Mouse (Mus musculus): ENCODE measurements at regions not wholly inside any gene's neighbourhood (a gene's known extent, or its start where the extent isn't known, plus 50 kb on each side); places are given as distances from the start of the nearest gene placed in this dataset.
A peak's percentile ranks its signal among the peaks of the same experiment; 100 is the strongest.

DNA sequence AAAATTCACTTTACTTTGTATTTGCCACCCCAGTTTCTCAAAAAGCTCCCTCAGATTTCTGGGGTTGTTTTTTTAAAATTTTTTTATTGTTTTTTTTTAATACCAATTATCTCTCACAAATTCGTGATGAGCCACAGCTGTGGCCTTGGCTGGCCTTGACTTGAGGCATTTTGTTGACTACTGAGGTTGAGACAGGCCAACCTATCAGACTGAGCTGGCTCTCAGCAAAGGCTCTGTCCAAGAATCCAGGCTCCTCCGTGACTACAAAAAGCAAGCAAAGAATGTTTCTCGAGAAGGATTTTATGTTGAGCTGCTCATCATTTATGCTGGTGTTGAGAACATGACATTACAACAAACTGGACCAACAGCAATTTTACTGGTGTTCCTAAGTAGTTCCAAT lies 244.6 kb upstream of the Rasgrp1 start:
- Histone ChIP-seq H3K27me3 (ENCODE audit: insufficient read depth, low read length) (no peaks in the 10 kb centered on the region), H3K4me3 (ENCODE audit: low read depth, low read length) (no peak overlapping the region), H3K4me1 (ENCODE audit: insufficient read depth, low read depth, low read length) (no peaks in the 10 kb centered on the region), H3K36me3 (replicated peaks) (no peaks in the 10 kb centered on the region), H3K9me3 (replicated peaks) (peaks cover 16% of the 10 kb centered on the region)
- no peak for ATAC-seq (ENCODE audit: extremely low read depth, insufficient number of reproducible peaks, low FRiP score, poor library complexity, severe bottlenecking)
- DNase-seq (ENCODE audit: low spot score) = no peak
- TF ChIP-seq CTCF (IDR thresholded peaks at IDR 0.05; ENCODE audit: low read depth, low read length) = no peak
- no peak for TF ChIP-seq TAL1 (conservative IDR thresholded peaks at IDR 0.05; ENCODE audit: low read depth, low read length)
- no peak for TF ChIP-seq GATA1 (IDR thresholded peaks at IDR 0.05; ENCODE audit: borderline replicate concordance, low read length)
- TF ChIP-seq GATA2 (IDR thresholded peaks at IDR 0.05; ENCODE audit: borderline replicate concordance, low read depth, low read length) = no peak
- no peak for TF ChIP-seq POLR2AphosphoS5 (IDR thresholded peaks at IDR 0.05; ENCODE audit: insufficient replicate concordance, low read depth, low read length)

DNA sequence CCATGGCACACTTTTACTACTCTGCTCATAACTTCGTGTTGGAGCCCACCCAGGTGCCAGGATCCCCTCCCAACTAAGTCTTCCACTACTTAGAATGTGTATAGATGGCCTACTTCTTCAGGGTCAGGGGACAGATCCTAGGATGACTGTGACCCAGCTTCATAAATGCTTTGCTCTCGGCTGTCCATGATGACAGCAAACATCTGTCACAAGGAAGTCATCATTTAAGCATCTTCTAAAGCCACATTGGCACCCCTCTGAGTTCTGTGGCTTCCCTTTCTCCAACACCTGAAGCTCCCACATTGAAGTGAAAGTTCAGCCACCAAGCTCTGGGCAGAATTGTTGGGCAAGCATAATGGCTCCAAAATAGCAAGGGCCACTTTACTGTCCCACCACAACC lies 252.2 kb upstream of the Rasgrp1 start:
- no peaks in the 10 kb centered on the region for H3K4me1 ChIP-seq (ENCODE audit: insufficient read depth, low read depth, low read length)
- H3K4me3 ChIP-seq (ENCODE audit: low read depth, low read length) = no peak overlapping the region
- peaks cover 6% of the 10 kb centered on the region; the same call in 1 of the 2 replicates for H3K9me3 ChIP-seq (replicated peaks)
- H3K36me3 ChIP-seq (replicated peaks) = no peaks in the 10 kb centered on the region
- H3K27me3 ChIP-seq (ENCODE audit: insufficient read depth, low read length) = no peaks in the 10 kb centered on the region
- ATAC-seq (ENCODE audit: extremely low read depth, insufficient number of reproducible peaks, low FRiP score, poor library complexity, severe bottlenecking) = no peak
- no peak for DNase-seq (ENCODE audit: low spot score)
- TF ChIP-seq GATA2 (IDR thresholded peaks at IDR 0.05; ENCODE audit: borderline replicate concordance, low read depth, low read length) = no peak
- no peak for TF ChIP-seq TAL1 (conservative IDR thresholded peaks at IDR 0.05; ENCODE audit: low read depth, low read length)
- no peak for TF ChIP-seq POLR2AphosphoS5 (IDR thresholded peaks at IDR 0.05; ENCODE audit: insufficient replicate concordance, low read depth, low read length)
- no peak for TF ChIP-seq CTCF (IDR thresholded peaks at IDR 0.05; ENCODE audit: low read depth, low read length)
- TF ChIP-seq GATA1 (IDR thresholded peaks at IDR 0.05; ENCODE audit: borderline replicate concordance, low read length) = no peak

DNA sequence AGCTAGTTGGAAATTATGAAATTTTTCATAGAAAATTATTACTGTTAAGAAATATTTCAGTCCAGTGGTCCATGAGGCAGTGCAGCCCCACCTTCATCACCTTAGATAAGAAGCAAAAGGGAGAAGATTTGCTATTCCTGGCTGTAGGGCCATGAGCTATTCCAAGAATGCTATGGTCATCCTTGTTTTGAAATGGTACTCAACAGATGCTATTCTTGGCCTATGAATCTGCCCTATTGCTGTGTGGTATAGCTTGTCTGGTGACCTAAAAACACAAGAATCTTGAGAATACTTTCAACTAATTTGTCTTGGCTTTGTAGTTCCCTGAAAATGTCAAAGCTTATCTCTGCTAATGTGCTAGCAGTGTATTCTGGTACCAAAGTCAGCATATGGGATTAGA lies 254.8 kb upstream of the Rasgrp1 start:
- peaks cover 3% of the 10 kb centered on the region; the same call in 1 of the 2 replicates for H3K9me3 ChIP-seq (replicated peaks)
- no peaks in the 10 kb centered on the region for H3K4me1 ChIP-seq (ENCODE audit: insufficient read depth, low read depth, low read length)
- H3K4me3 ChIP-seq (ENCODE audit: low read depth, low read length) = no peak overlapping the region
- TF ChIP-seq GATA1 (IDR thresholded peaks at IDR 0.05; ENCODE audit: borderline replicate concordance, low read length) = no peak
- TF ChIP-seq POLR2AphosphoS5 (IDR thresholded peaks at IDR 0.05; ENCODE audit: insufficient replicate concordance, low read depth, low read length) = no peak
- TF ChIP-seq CTCF (IDR thresholded peaks at IDR 0.05; ENCODE audit: low read depth, low read length) = no peak
- no peak for TF ChIP-seq GATA2 (IDR thresholded peaks at IDR 0.05; ENCODE audit: borderline replicate concordance, low read depth, low read length)
- TF ChIP-seq TAL1 (conservative IDR thresholded peaks at IDR 0.05; ENCODE audit: low read depth, low read length) = no peak
- no peak for ATAC-seq (ENCODE audit: extremely low read depth, insufficient number of reproducible peaks, low FRiP score, poor library complexity, severe bottlenecking)
- no peaks in the 10 kb centered on the region for H3K36me3 ChIP-seq (replicated peaks)
- H3K27me3 ChIP-seq (ENCODE audit: insufficient read depth, low read length) = no peaks in the 10 kb centered on the region
- no peak for DNase-seq (ENCODE audit: low spot score)

DNA sequence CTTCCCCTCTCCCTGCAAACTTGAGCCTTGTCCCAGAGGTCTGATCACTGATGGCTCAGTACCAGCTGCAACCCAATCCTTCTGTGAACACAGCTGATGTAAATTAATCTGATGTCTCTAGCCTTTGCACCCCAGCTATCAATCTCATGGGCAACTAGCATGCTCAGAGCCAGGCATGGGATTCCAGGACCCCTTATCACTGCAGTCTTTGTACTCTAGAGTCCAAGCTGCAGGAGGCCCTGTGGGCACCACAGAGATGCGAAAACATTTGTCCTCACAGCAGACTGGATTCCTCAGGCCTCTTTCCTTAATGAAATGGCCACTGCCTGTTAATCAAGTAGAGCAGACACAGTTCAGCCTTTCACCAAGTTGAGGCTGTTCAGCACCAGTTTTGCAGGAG lies 272.0 kb upstream of the Rasgrp1 start:
- no peaks in the 10 kb centered on the region for H3K4me1 ChIP-seq (ENCODE audit: insufficient read depth, low read depth, low read length)
- H3K9me3 ChIP-seq (replicated peaks) = peaks cover 10% of the 10 kb centered on the region; the same call in 1 of the 2 replicates
- no peak overlapping the region for H3K4me3 ChIP-seq (ENCODE audit: low read depth, low read length)
- TF ChIP-seq GATA1 (IDR thresholded peaks at IDR 0.05; ENCODE audit: borderline replicate concordance, low read length) = no peak
- no peak for TF ChIP-seq POLR2AphosphoS5 (IDR thresholded peaks at IDR 0.05; ENCODE audit: insufficient replicate concordance, low read depth, low read length)
- TF ChIP-seq CTCF (IDR thresholded peaks at IDR 0.05; ENCODE audit: low read depth, low read length) = no peak
- TF ChIP-seq GATA2 (IDR thresholded peaks at IDR 0.05; ENCODE audit: borderline replicate concordance, low read depth, low read length) = no peak
- TF ChIP-seq TAL1 (conservative IDR thresholded peaks at IDR 0.05; ENCODE audit: low read depth, low read length) = no peak
- H3K36me3 ChIP-seq (replicated peaks) = no peaks in the 10 kb centered on the region
- ATAC-seq (ENCODE audit: extremely low read depth, insufficient number of reproducible peaks, low FRiP score, poor library complexity, severe bottlenecking) (no peak), DNase-seq (ENCODE audit: low spot score) (no peak)
- no peaks in the 10 kb centered on the region for H3K27me3 ChIP-seq (ENCODE audit: insufficient read depth, low read length)

DNA sequence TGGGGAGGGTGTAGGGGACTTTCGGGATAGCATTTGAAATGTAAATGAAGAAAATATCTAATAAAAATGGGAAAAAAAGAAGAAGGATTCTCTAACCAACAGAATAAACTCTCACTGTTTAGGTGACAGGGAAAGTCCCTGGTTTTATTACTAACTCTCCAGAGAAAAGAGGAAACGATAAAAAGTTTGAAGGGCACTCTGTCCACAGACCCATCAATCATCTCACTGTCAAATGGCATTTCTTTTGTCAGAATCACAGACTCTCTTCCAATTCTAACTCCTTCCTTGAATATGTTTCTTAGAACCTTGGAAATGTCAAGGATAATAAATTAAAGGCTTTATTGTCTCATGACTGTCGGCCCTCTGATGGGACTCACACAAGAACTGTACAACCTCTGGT lies 275.3 kb upstream of the Rasgrp1 start:
- Histone ChIP-seq H3K4me1 (ENCODE audit: insufficient read depth, low read depth, low read length) (no peaks in the 10 kb centered on the region), H3K36me3 (replicated peaks) (no peaks in the 10 kb centered on the region), H3K27me3 (ENCODE audit: insufficient read depth, low read length) (no peaks in the 10 kb centered on the region), H3K4me3 (ENCODE audit: low read depth, low read length) (no peak overlapping the region), H3K9me3 (replicated peaks) (peaks cover 7% of the 10 kb centered on the region)
- ATAC-seq (ENCODE audit: extremely low read depth, insufficient number of reproducible peaks, low FRiP score, poor library complexity, severe bottlenecking) (no peak), DNase-seq (ENCODE audit: low spot score) (no peak)
- TF ChIP-seq GATA1 (IDR thresholded peaks at IDR 0.05; ENCODE audit: borderline replicate concordance, low read length) (no peak), POLR2AphosphoS5 (IDR thresholded peaks at IDR 0.05; ENCODE audit: insufficient replicate concordance, low read depth, low read length) (no peak), GATA2 (IDR thresholded peaks at IDR 0.05; ENCODE audit: borderline replicate concordance, low read depth, low read length) (no peak), TAL1 (conservative IDR thresholded peaks at IDR 0.05; ENCODE audit: low read depth, low read length) (no peak), CTCF (IDR thresholded peaks at IDR 0.05; ENCODE audit: low read depth, low read length) (no peak)

DNA sequence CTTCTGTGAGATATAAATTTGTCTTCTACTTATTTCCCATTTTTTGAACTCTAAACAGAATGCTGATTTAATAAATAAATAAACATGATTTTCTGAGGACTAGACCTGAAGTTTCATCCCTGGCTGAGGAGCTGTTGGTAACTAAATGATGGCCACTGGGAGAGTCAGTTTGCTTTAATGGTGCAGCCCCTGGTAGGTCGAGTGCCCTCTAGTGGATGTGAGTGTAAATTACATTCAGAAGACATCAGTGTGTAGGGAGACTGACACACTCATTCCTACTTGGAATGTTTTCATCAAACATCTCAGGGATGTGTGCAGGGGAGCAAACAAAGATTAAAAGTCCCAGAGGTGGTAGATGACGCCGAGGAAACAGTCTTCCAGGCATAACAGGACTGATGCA lies 281.2 kb upstream of the Rasgrp1 start:
- no peaks in the 10 kb centered on the region for H3K4me1 ChIP-seq (ENCODE audit: insufficient read depth, low read depth, low read length)
- H3K9me3 ChIP-seq (replicated peaks) = peaks cover 11% of the 10 kb centered on the region
- ATAC-seq (ENCODE audit: extremely low read depth, insufficient number of reproducible peaks, low FRiP score, poor library complexity, severe bottlenecking) (no peak; the same call in 1 of the 2 replicates), DNase-seq (ENCODE audit: low spot score) (no peak)
- H3K4me3 ChIP-seq (ENCODE audit: low read depth, low read length) = no peak overlapping the region
- TF ChIP-seq POLR2AphosphoS5 (IDR thresholded peaks at IDR 0.05; ENCODE audit: insufficient replicate concordance, low read depth, low read length) = no peak
- peak; percentile 33; the same call in 1 of the 2 replicates for TF ChIP-seq CTCF (IDR thresholded peaks at IDR 0.05; ENCODE audit: low read depth, low read length)
- no peaks in the 10 kb centered on the region for H3K36me3 ChIP-seq (replicated peaks)
- H3K27me3 ChIP-seq (ENCODE audit: insufficient read depth, low read length) = no peaks in the 10 kb centered on the region

DNA sequence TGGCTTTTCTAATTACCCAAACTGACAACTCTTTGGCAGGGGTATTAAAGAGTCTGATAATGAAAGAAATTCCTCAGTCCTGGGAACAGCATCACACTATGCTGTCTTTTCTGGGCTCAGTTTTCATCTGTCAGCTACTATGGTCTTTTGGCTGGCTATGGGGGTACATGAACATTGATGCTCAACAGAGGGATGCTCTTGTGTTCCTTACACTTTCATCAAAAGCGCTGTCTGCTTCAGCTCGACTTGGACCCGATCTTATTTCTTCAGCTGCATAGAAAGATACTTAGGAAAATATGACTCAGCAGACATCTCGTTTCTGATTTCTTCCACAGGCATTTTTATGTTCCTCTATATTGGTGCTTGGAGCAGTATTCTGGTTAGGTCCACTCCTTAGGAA lies 292.1 kb upstream of the Rasgrp1 start:
- Histone ChIP-seq H3K36me3 (replicated peaks) (no peaks in the 10 kb centered on the region), H3K4me3 (ENCODE audit: low read depth, low read length) (no peak overlapping the region), H3K9me3 (replicated peaks) (no peaks in the 10 kb centered on the region), H3K4me1 (ENCODE audit: insufficient read depth, low read depth, low read length) (no peaks in the 10 kb centered on the region), H3K27me3 (ENCODE audit: insufficient read depth, low read length) (no peaks in the 10 kb centered on the region)
- DNase-seq (ENCODE audit: low spot score) = no peak
- TF ChIP-seq GATA2 (IDR thresholded peaks at IDR 0.05; ENCODE audit: borderline replicate concordance, low read depth, low read length) = no peak
- TF ChIP-seq GATA1 (IDR thresholded peaks at IDR 0.05; ENCODE audit: borderline replicate concordance, low read length) = no peak
- TF ChIP-seq CTCF (IDR thresholded peaks at IDR 0.05; ENCODE audit: low read depth, low read length) = no peak
- no peak for TF ChIP-seq TAL1 (conservative IDR thresholded peaks at IDR 0.05; ENCODE audit: low read depth, low read length)
- no peak for TF ChIP-seq POLR2AphosphoS5 (IDR thresholded peaks at IDR 0.05; ENCODE audit: insufficient replicate concordance, low read depth, low read length)
- no peak for ATAC-seq (ENCODE audit: extremely low read depth, insufficient number of reproducible peaks, low FRiP score, poor library complexity, severe bottlenecking)

Measured in G1E (cell line).